Mouse (Mus musculus) hematopoietic stem cell, adult 5-6 weeks (primary cell): Measurements from ENCODE around the gene Zfp618. TPM values are rescaled to one million over a fixed set of nuclear protein-coding genes. Genes with fewer than 3 reads are reported as not detected.

ENCODE experiments used
- ATAC-seq, 2 experiments: fragments of 125-278 bp in 1 of 2; replicated peaks in 1 of 2; 2 replicates each; pipeline ENCODE4 v1.8.0; 2016 to 2017; ENCODE audit warnings: inconsistent platforms in 2 of 2, mild to moderate bottlenecking in 2 of 2, moderate number of reproducible peaks in 2 of 2, low read depth in 1 of 2, moderate TSS enrichment in 1 of 2; ENCODE audit not compliant: low FRiP score in 2 of 2, poor library complexity in 2 of 2, severe bottlenecking in 2 of 2, insufficient read depth in 1 of 2, low TSS enrichment in 1 of 2
- total RNA-seq: library from RNA; stranded (forward); fragments of 172-1452, 232-1000 nt; gene quantifications from 2 replicates; pipeline ENCODE4 v1.2.3, GENCODE M21; 2017

Zfp618 gene
- total RNA-seq, 1 experiment from 2014 or later: 1.3 TPM

GRCm38 (mm10) chr4:63050949-63051348, 85.6 kb downstream of the Zfp618 start:
- no peak for ATAC-seq

GRCm38 (mm10) chr4:63051940-63052661, 86.7 kb downstream of the Zfp618 start:
- ATAC-seq: no peak

GRCm38 (mm10) chr4:63052662-63053033, 87.3 kb downstream of the Zfp618 start:
- no peak for ATAC-seq

GRCm38 (mm10) chr4:63055216-63055745, 89.9 kb downstream of the Zfp618 start:
- no peak for ATAC-seq

GRCm38 (mm10) chr4:63056641-63057415, 91.5 kb downstream of the Zfp618 start:
- no peak for ATAC-seq

- no peak for ATAC-seq
Observed at GRCm38 (mm10) chr4:63057581-63057980, 92.2 kb downstream of the Zfp618 start.

- no peak for ATAC-seq
Observed at GRCm38 (mm10) chr4:63058686-63059085, 93.3 kb downstream of the Zfp618 start.

GRCm38 (mm10) chr4:63060358-63060757, 95.0 kb downstream of the Zfp618 start:
- no peak for ATAC-seq

- no peak for ATAC-seq
Observed at GRCm38 (mm10) chr4:63061411-63061810, 96.0 kb downstream of the Zfp618 start.

GRCm38 (mm10) chr4:63063360-63063759, 98.0 kb downstream of the Zfp618 start:
- ATAC-seq: no peak

GRCm38 (mm10) chr4:63064911-63065310, 99.5 kb downstream of the Zfp618 start:
- no peak for ATAC-seq

- ATAC-seq: no peak
Observed at GRCm38 (mm10) chr4:63066796-63067195, 101.4 kb downstream of the Zfp618 start.

- no peak for ATAC-seq
Observed at GRCm38 (mm10) chr4:63067822-63068221, 102.4 kb downstream of the Zfp618 start.

- no peak for ATAC-seq
Observed at GRCm38 (mm10) chr4:63068499-63069175, 103.3 kb downstream of the Zfp618 start.

- ATAC-seq: no peak
Observed at GRCm38 (mm10) chr4:63071413-63072260, 106.3 kb downstream of the Zfp618 start.

- ATAC-seq: peak in 1 of 2 experiments; percentile 15; a peak in 1 of 4 replicates
Observed at GRCm38 (mm10) chr4:63073139-63073538, 107.8 kb downstream of the Zfp618 start.

- ATAC-seq: no peak
Observed at GRCm38 (mm10) chr4:63079159-63079558, 113.8 kb downstream of the Zfp618 start.
